Mouse (Mus musculus): Measurements from ENCODE around the gene Kmt2d. TPM values are rescaled to one million over a fixed set of nuclear protein-coding genes. Genes with fewer than 3 reads are reported as not detected.

Kmt2d gene
- total and polyA plus RNA-seq, 3 experiments: 4.8 to 22.7 (median 14.1) TPM

GRCm38 (mm10) chr15:98877331-98877730 lies 6.3 kb upstream of the Kmt2d start:
- peaks cover 7 to 32% of the 10 kb centered on the region in 2 experiments for H3K4me1 ChIP-seq (ENCODE audit: control insufficient read depth in 1 of 2, insufficient read depth in 2 of 2)
- peaks cover 11% of the 10 kb centered on the region; the same call in 1 of the 2 replicates for H3K79me2 ChIP-seq (replicated peaks; ENCODE audit: control insufficient read depth, extremely low read depth, insufficient read depth, poor library complexity, severe bottlenecking)
- DNase-seq (ENCODE audit: extremely low read depth): peak; percentile 86
- no peak overlapping the region for H3K27ac ChIP-seq (ENCODE audit: insufficient read depth, low read depth)
- H3K27me3 ChIP-seq (replicated peaks): no peaks in the 10 kb centered on the region
- TF ChIP-seq JUND (conservative IDR thresholded peaks at IDR 0.05; ENCODE audit: low read depth, low read length) (0 out of 2 replicates have a peak, but pooled peaks have one; percentile 16), BHLHE40 (IDR thresholded peaks at IDR 0.05; ENCODE audit: low read depth, low read length) (no peak), TCF12 (IDR thresholded peaks at IDR 0.05; ENCODE audit: low read depth, low read length) (no peak), KAT2A (IDR thresholded peaks at IDR 0.05; ENCODE audit: insufficient replicate concordance, low read length) (no peak), ELF1 (IDR thresholded peaks at IDR 0.05; ENCODE audit: low read depth, low read length) (no peak), USF2 (conservative IDR thresholded peaks at IDR 0.05; ENCODE audit: low read depth, low read length) (no peak), ZMIZ1 (IDR thresholded peaks at IDR 0.05; ENCODE audit: low read depth, low read length) (no peak), MEF2A (IDR thresholded peaks at IDR 0.05; ENCODE audit: borderline replicate concordance, low read depth, low read length) (no peak), SIN3A (IDR thresholded peaks at IDR 0.05; ENCODE audit: low read length) (peak; percentile 68; the same call in 1 of the 2 replicates), MAFK (IDR thresholded peaks at IDR 0.05; ENCODE audit: insufficient replicate concordance, low read length) (no peak), RAD21 (IDR thresholded peaks at IDR 0.05; ENCODE audit: low read depth, low read length) (peak; percentile 79), NRF1 (IDR thresholded peaks at IDR 0.05; ENCODE audit: low read depth, low read length) (no peak), ETS1 (conservative IDR thresholded peaks at IDR 0.05; ENCODE audit: low read depth, low read length) (no peak), JUN (IDR thresholded peaks at IDR 0.05; ENCODE audit: insufficient read depth, low read depth, low read length) (no peak), MYC (IDR thresholded peaks at IDR 0.05; ENCODE audit: low read depth, low read length) (peak; percentile 53; the same call in 1 of the 2 replicates), POLR2AphosphoS2 (IDR thresholded peaks at IDR 0.05; ENCODE audit: low read depth, low read length) (no peak), EP300 (IDR thresholded peaks at IDR 0.05; ENCODE audit: low read length) (no peak), CTCF (conservative IDR thresholded peaks at IDR 0.05 in 1 of 2, IDR thresholded peaks at IDR 0.05 in 1 of 2; ENCODE audit: low read depth in 2 of 2, low read length in 2 of 2) (peak; percentile 91 to 98), MAX (IDR thresholded peaks at IDR 0.05; ENCODE audit: low read length) (no peak), NELFE (IDR thresholded peaks at IDR 0.05; ENCODE audit: low read depth, low read length) (no peak), SMC3 (IDR thresholded peaks at IDR 0.05; ENCODE audit: low read depth, low read length) (peak; percentile 69), UBTF (IDR thresholded peaks at IDR 0.05; ENCODE audit: low read depth, low read length) (no peak), E2F4 (IDR thresholded peaks at IDR 0.05; ENCODE audit: insufficient replicate concordance, low read depth, low read length) (no peak), GABPA (IDR thresholded peaks at IDR 0.05; ENCODE audit: insufficient replicate concordance, low read depth, low read length) (no peak), HCFC1 (IDR thresholded peaks at IDR 0.05; ENCODE audit: low read depth, low read length) (no peak), IRF4 (IDR thresholded peaks at IDR 0.05; ENCODE audit: low read depth, low read length) (0 out of 2 replicates have a peak, but pooled peaks have one; percentile 18), MAZ (IDR thresholded peaks at IDR 0.05; ENCODE audit: low read depth, low read length) (no peak), TBP (conservative IDR thresholded peaks at IDR 0.05; ENCODE audit: low read depth, low read length) (no peak), ZNF384 (IDR thresholded peaks at IDR 0.05; ENCODE audit: low read depth, low read length) (peak; percentile 85)
- H3K4me2 ChIP-seq (ENCODE audit: insufficient read depth, low read depth, poor library complexity, severe bottlenecking): no peak overlapping the region
- no peak overlapping the region for H3K4me3 ChIP-seq (replicated peaks in 1 of 3; ENCODE audit: low read depth in 2 of 3, low read length in 2 of 3, poor library complexity in 1 of 3)
- H3K36me3 ChIP-seq (replicated peaks in 1 of 2; ENCODE audit: control insufficient read depth in 1 of 2, insufficient read depth in 1 of 2, low read length in 1 of 2): peaks cover 9 to 32% of the 10 kb centered on the region in 2 experiments
- no peaks in the 10 kb centered on the region for H3K9me3 ChIP-seq (replicated peaks; ENCODE audit: low read length)
- in situ Hi-C loops (cut with MboI; ENCODE audit: low pct_ligation_motif_present, low pct_unique_long_range_greater_than_20kb, low sequenced_read_pairs): no loop called here
- dilution Hi-C loops (cut with MboI; ENCODE audit: extremely low pct_ligation_motif_present, extremely low pct_unique_long_range_greater_than_20kb, low sequenced_read_pairs): no loop called here
- H3K9ac ChIP-seq (ENCODE audit: insufficient read depth, low read depth): no peak overlapping the region
